Mouse (Mus musculus) neural tube, embryonic 15.5 days (tissue): ENCODE measurements around the gene Lcn11. TPM values are rescaled to one million over a fixed set of nuclear protein-coding genes. Genes with fewer than 3 reads are reported as not detected.
"Not testable (repeated sequence)": the region's sequence is repeated elsewhere in the genome, so short reads cannot be mapped to it uniquely, and the experiment has no call there.

Experiments used
- ATAC-seq: fragments of 200-750 bp; cut with Nextera tagmentation; 2 replicates; pipeline ENCODE4 v1.8.0; 2017; ENCODE audit warnings: mild to moderate bottlenecking, moderate TSS enrichment, moderate library complexity; ENCODE audit not compliant: low FRiP score
- H3K27ac ChIP-seq: fragments of 300-500 bp; sonication (generic); replicated peaks from 2 replicates; pipeline ENCODE4 v1.5.1; 2015; ENCODE audit warnings: mild to moderate bottlenecking, inconsistent platforms
- H3K27me3 ChIP-seq: fragments of 300-500 bp; sonication (generic); replicated peaks from 2 replicates; pipeline ENCODE4 v1.6.1; 2015; ENCODE audit warnings: inconsistent platforms
- H3K36me3 ChIP-seq: fragments of 300-500 bp; sonication (generic); 2 replicates; pipeline ENCODE4 v1.6.1; 2015; ENCODE audit warnings: inconsistent platforms
- H3K4me1 ChIP-seq: fragments of 300-500 bp; sonication (generic); 2 replicates; pipeline ENCODE4 v1.6.1; 2015; ENCODE audit warnings: inconsistent platforms
- H3K4me2 ChIP-seq: fragments of 300-500 bp; sonication (generic); 2 replicates; pipeline ENCODE4 v1.6.1; 2015; ENCODE audit warnings: inconsistent platforms, mild to moderate bottlenecking, moderate library complexity
- H3K4me3 ChIP-seq: fragments of 300-500 bp; sonication (generic); replicated peaks from 2 replicates; pipeline ENCODE4 v1.5.1; 2015; ENCODE audit warnings: mild to moderate bottlenecking, inconsistent platforms
- H3K9ac ChIP-seq: fragments of 300-500 bp; sonication (generic); replicated peaks from 2 replicates; pipeline ENCODE4 v1.6.1; 2015; ENCODE audit warnings: mild to moderate bottlenecking, inconsistent platforms
- H3K9me3 ChIP-seq: fragments of 300-500 bp; sonication (generic); replicated peaks from 2 replicates; pipeline ENCODE4 v1.6.1; 2016; ENCODE audit warnings: inconsistent platforms
- WGBS: fragments of 180-500 bp; shearing (Covaris S2); methylation state at CpG from one replicate; pipeline ENCODE4 v1.1.7; 2015; ENCODE audit warnings: mixed read lengths; 5-methylcytosine and 5-hydroxymethylcytosine counted together
- polyA plus RNA-seq: library from polyadenylated mRNA; unstranded; fragments of >200 nt; fragmentation: Nextera tagmentation; extraction: Ambion mirVana; gene quantifications from 2 replicates; pipeline ENCODE4 v1.2.1, GENCODE M21; 2015

The Lcn11 gene
- not detected in 2 replicates for polyA plus RNA-seq

GRCm38 (mm10) chr2:25776717-25777116 lies at the start of gene Lcn11:
TSS of gene Lcn11 (plus strand) at chr2:25777017.
- Histone ChIP-seq H3K4me1 (no peaks in the 10 kb centered on the region), H3K4me2 (no peak within 1 kb of the TSS), H3K36me3 (no peaks in the 10 kb centered on the region), H3K9ac (no peak within 1 kb of the TSS), H3K9me3 (no peaks in the 10 kb centered on the region), H3K27me3 (no peaks in the 10 kb centered on the region), H3K27ac (no peak within 1 kb of the TSS), H3K4me3 (no peak within 1 kb of the TSS)
- no peak for ATAC-seq
- WGBS: 85% methylated on average over 1 of the region's 1 CpGs

GRCm38 (mm10) chr2:25733199-25733930 lies 43.5 kb upstream of the Lcn11 start:
- no peak for ATAC-seq
- 60% methylated on average over 2 of the region's 2 CpGs for WGBS

GRCm38 (mm10) chr2:25736709-25737108 lies 40.1 kb upstream of the Lcn11 start, which contains the start of gene Obp2b:
TSS of gene Obp2b (plus strand) at chr2:25737009.
- not testable (repeated sequence) for H3K4me2 ChIP-seq, H3K27ac ChIP-seq, H3K4me1 ChIP-seq, H3K27me3 ChIP-seq, H3K4me3 ChIP-seq, H3K9me3 ChIP-seq, H3K9ac ChIP-seq, H3K36me3 ChIP-seq, ATAC-seq
- WGBS: 81% methylated on average over 3 of the region's 3 CpGs

More at GRCm38 (mm10) chr2:25733199-25733930, 43.5 kb upstream of the Lcn11 start:
- Histone ChIP-seq H3K4me1 (no peaks in the 10 kb centered on the region), H3K27ac (no peak overlapping the region), H3K36me3 (no peaks in the 10 kb centered on the region), H3K4me3 (no peak overlapping the region), H3K9ac (no peak overlapping the region), H3K9me3 (no peaks in the 10 kb centered on the region), H3K4me2 (no peak overlapping the region), H3K27me3 (0 out of 2 replicates have a peak, but pooled peaks cover 5% of the 10 kb centered on the region)

GRCm38 (mm10) chr2:25741671-25742070 lies 35.1 kb upstream of the Lcn11 start:
- H3K4me3 ChIP-seq: no peak overlapping the region
- ATAC-seq: no peak
- no peak overlapping the region for H3K4me2 ChIP-seq
- no peaks in the 10 kb centered on the region for H3K36me3 ChIP-seq
- WGBS: 71% methylated on average over 1 of the region's 1 CpGs
- H3K4me1 ChIP-seq: no peaks in the 10 kb centered on the region
- no peak overlapping the region for H3K27ac ChIP-seq
- no peaks in the 10 kb centered on the region for H3K9me3 ChIP-seq
- H3K27me3 ChIP-seq: no peaks in the 10 kb centered on the region
- H3K9ac ChIP-seq: no peak overlapping the region

- H3K9ac ChIP-seq: no peak overlapping the region
- 84% methylated on average over 1 of the region's 1 CpGs for WGBS
- no peak overlapping the region for H3K27ac ChIP-seq
- H3K4me2 ChIP-seq: no peak overlapping the region
- H3K27me3 ChIP-seq: no peaks in the 10 kb centered on the region
- ATAC-seq: no peak
- H3K4me3 ChIP-seq: no peak overlapping the region
- no peaks in the 10 kb centered on the region for H3K4me1 ChIP-seq
- H3K9me3 ChIP-seq: no peaks in the 10 kb centered on the region
- no peaks in the 10 kb centered on the region for H3K36me3 ChIP-seq
Measured at GRCm38 (mm10) chr2:25754201-25754600, 22.6 kb upstream of the Lcn11 start.

- Histone ChIP-seq H3K4me3 (no peak overlapping the region), H3K4me2 (no peak overlapping the region), H3K27me3 (no peaks in the 10 kb centered on the region), H3K9me3 (no peaks in the 10 kb centered on the region), H3K4me1 (no peaks in the 10 kb centered on the region), H3K36me3 (no peaks in the 10 kb centered on the region), H3K9ac (no peak overlapping the region), H3K27ac (no peak overlapping the region)
- ATAC-seq: no peak
- 60% methylated on average over 4 of the region's 4 CpGs for WGBS
Measured at GRCm38 (mm10) chr2:25758064-25758625, 18.7 kb upstream of the Lcn11 start.

GRCm38 (mm10) chr2:25765269-25765668 lies 11.5 kb upstream of the Lcn11 start, which contains the start of gene Lcn3:
TSS of gene Lcn3 (plus strand) at chr2:25765569.
- Histone ChIP-seq H3K9ac (no peak within 1 kb of the TSS), H3K36me3 (no peaks in the 10 kb centered on the region), H3K4me3 (no peak within 1 kb of the TSS), H3K27ac (no peak within 1 kb of the TSS), H3K9me3 (no peaks in the 10 kb centered on the region), H3K4me2 (no peak within 1 kb of the TSS), H3K4me1 (no peaks in the 10 kb centered on the region), H3K27me3 (no peaks in the 10 kb centered on the region)
- ATAC-seq: no peak
- 66% methylated on average over 2 of the region's 2 CpGs for WGBS

- no peaks in the 10 kb centered on the region for H3K4me1 ChIP-seq
- 83% methylated on average over 4 of the region's 4 CpGs for WGBS
- no peaks in the 10 kb centered on the region for H3K27me3 ChIP-seq
- no peaks in the 10 kb centered on the region for H3K9me3 ChIP-seq
- no peak for ATAC-seq
- no peaks in the 10 kb centered on the region for H3K36me3 ChIP-seq
- no peak overlapping the region for H3K4me2 ChIP-seq
- no peak overlapping the region for H3K9ac ChIP-seq
- no peak overlapping the region for H3K4me3 ChIP-seq
- no peak overlapping the region for H3K27ac ChIP-seq
Measured at GRCm38 (mm10) chr2:25767764-25768163, 9.1 kb upstream of the Lcn11 start.

- H3K4me1 ChIP-seq: no peaks in the 10 kb centered on the region
- no peak for ATAC-seq
Measured at GRCm38 (mm10) chr2:25773507-25773906, 3.3 kb upstream of the Lcn11 start.

GRCm38 (mm10) chr2:25774640-25775039 lies 2.2 kb upstream of the Lcn11 start:
- 85% methylated on average over 2 of the region's 2 CpGs for WGBS
- Histone ChIP-seq H3K9ac (no peak overlapping the region), H3K36me3 (no peaks in the 10 kb centered on the region), H3K4me1 (no peaks in the 10 kb centered on the region), H3K4me2 (no peak overlapping the region), H3K27me3 (no peaks in the 10 kb centered on the region), H3K9me3 (no peaks in the 10 kb centered on the region), H3K27ac (no peak overlapping the region), H3K4me3 (no peak overlapping the region)
- ATAC-seq: no peak

More at GRCm38 (mm10) chr2:25773507-25773906, 3.3 kb upstream of the Lcn11 start:
- Histone ChIP-seq H3K27me3 (no peaks in the 10 kb centered on the region), H3K27ac (no peak overlapping the region), H3K9me3 (no peaks in the 10 kb centered on the region), H3K4me3 (no peak overlapping the region), H3K9ac (no peak overlapping the region), H3K36me3 (no peaks in the 10 kb centered on the region), H3K4me2 (no peak overlapping the region)
- 89% methylated on average over 2 of the region's 2 CpGs for WGBS

GRCm38 (mm10) chr2:25775991-25776390 lies 826 bp upstream of the Lcn11 start:
- 82% methylated on average over 3 of the region's 3 CpGs for WGBS
- Histone ChIP-seq H3K27me3 (no peaks in the 10 kb centered on the region), H3K4me3 (no peak overlapping the region), H3K9ac (no peak overlapping the region), H3K4me2 (no peak overlapping the region), H3K4me1 (no peaks in the 10 kb centered on the region), H3K36me3 (no peaks in the 10 kb centered on the region), H3K9me3 (no peaks in the 10 kb centered on the region), H3K27ac (no peak overlapping the region)
- no peak for ATAC-seq

GRCm38 (mm10) chr2:25779076-25779475 lies 2.3 kb downstream of the Lcn11 start:
- no peak overlapping the region for H3K9ac ChIP-seq
- H3K4me1 ChIP-seq: no peaks in the 10 kb centered on the region

More at GRCm38 (mm10) chr2:25779076-25779475, 2.3 kb downstream of the Lcn11 start:
- Histone ChIP-seq H3K4me3 (no peak overlapping the region), H3K27ac (no peak overlapping the region), H3K9me3 (no peaks in the 10 kb centered on the region), H3K4me2 (no peak overlapping the region), H3K27me3 (no peaks in the 10 kb centered on the region), H3K36me3 (no peaks in the 10 kb centered on the region)
- 93% methylated on average over 9 of the region's 9 CpGs for WGBS
- no peak for ATAC-seq
